Mouse (Mus musculus) stomach, embryonic 16.5 days (tissue): ENCODE results near the gene Adamts14. TPM values are rescaled to one million over a fixed set of nuclear protein-coding genes. Genes with fewer than 3 reads are reported as not detected.
A peak's percentile ranks its signal among the peaks of the same experiment; 100 is the strongest.

ENCODE experiments used
- ATAC-seq: fragments of 200-750 bp; cut with Nextera tagmentation; 2 replicates; pipeline ENCODE4 v1.8.0; 2017; ENCODE audit warnings: moderate number of reproducible peaks, moderate TSS enrichment; ENCODE audit not compliant: insufficient read depth, low FRiP score
- H3K27ac ChIP-seq: fragments of 300-500 bp; sonication (generic); 2 replicates; pipeline ENCODE4 v1.5.1; 2014; ENCODE audit warnings: low read length
- H3K27me3 ChIP-seq: fragments of 300-500 bp; sonication (generic); 2 replicates; pipeline ENCODE4 v1.6.1; 2014; ENCODE audit warnings: low read length, control low read depth, mixed read lengths; ENCODE audit not compliant: control insufficient read depth, insufficient read depth
- H3K36me3 ChIP-seq: fragments of 300-500 bp; sonication (generic); 2 replicates; pipeline ENCODE4 v1.6.1; 2014; ENCODE audit warnings: low read length; ENCODE audit not compliant: control insufficient read depth, insufficient read depth
- H3K4me1 ChIP-seq: fragments of 300-500 bp; sonication (generic); 2 replicates; pipeline ENCODE4 v1.6.1; 2014; ENCODE audit warnings: low read length, control low read depth, mixed read lengths; ENCODE audit not compliant: control insufficient read depth, insufficient read depth
- H3K4me2 ChIP-seq: fragments of 300-500 bp; sonication (generic); 2 replicates; pipeline ENCODE4 v1.6.1; 2014; ENCODE audit warnings: low read depth, low read length, mixed read lengths
- H3K4me3 ChIP-seq: fragments of 300-500 bp; sonication (generic); replicated peaks from 2 replicates; pipeline ENCODE4 v1.5.1; 2014; ENCODE audit warnings: mild to moderate bottlenecking, low read length
- H3K9ac ChIP-seq: fragments of 300-500 bp; sonication (generic); 2 replicates; pipeline ENCODE4 v1.6.1; 2014; ENCODE audit warnings: low read length
- H3K9me3 ChIP-seq: fragments of 300-500 bp; sonication (generic); replicated peaks from 2 replicates; pipeline ENCODE4 v1.6.1; 2016; ENCODE audit warnings: low read length, control low read depth; ENCODE audit not compliant: control insufficient read depth
- WGBS: fragments of 180-500 bp; shearing (Covaris S2); extraction: QIAGEN DNeasy Blood & Tissue Kit; methylation state at CpG from one replicate; pipeline ENCODE4 v1.1.7; 2014; 5-methylcytosine and 5-hydroxymethylcytosine counted together
- polyA plus RNA-seq: library from polyadenylated mRNA; unstranded; fragments of >200 nt; fragmentation: Nextera tagmentation; extraction: Ambion mirVana; gene quantifications from 2 replicates; pipeline ENCODE4 v1.2.1, GENCODE M21; 2015

The Adamts14 gene
- polyA plus RNA-seq, 1 experiment from 2014 or later, result 1.6 TPM

GRCm38 (mm10) chr10:61208114-61208684 lies 65.0 kb downstream of the Adamts14 start:
- WGBS, result 82% methylated on average over 9 of the region's 9 CpGs
- H3K9ac ChIP-seq, result no peak overlapping the region
- no peaks in the 10 kb centered on the region for H3K4me1 ChIP-seq
- no peak for ATAC-seq
- H3K9me3 ChIP-seq, result no peaks in the 10 kb centered on the region
- no peaks in the 10 kb centered on the region for H3K27me3 ChIP-seq
- H3K36me3 ChIP-seq, result no peaks in the 10 kb centered on the region
- no peak overlapping the region for H3K27ac ChIP-seq
- no peak overlapping the region for H3K4me3 ChIP-seq
- H3K4me2 ChIP-seq, result no peak overlapping the region

DNA sequence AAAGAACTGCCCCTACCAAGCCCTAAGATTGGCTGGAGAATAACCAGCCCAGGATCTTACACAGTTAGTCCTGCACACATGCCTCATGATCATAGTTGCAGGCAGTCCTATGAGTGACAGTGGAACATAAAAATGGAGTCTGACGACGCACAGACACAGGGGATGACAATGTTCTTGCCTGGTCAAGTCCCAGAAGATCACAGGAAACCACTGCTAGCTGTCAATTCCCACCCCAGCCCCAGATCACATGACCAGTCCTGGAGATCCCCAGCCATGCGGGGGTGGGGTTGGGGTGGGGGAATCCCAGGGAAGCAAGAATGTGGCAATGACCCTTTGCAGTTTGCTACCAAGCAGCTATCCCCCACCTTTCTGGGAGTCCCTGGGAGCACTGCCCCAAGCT lies 69.3 kb downstream of the Adamts14 start:
- no peak overlapping the region for H3K4me3 ChIP-seq
- H3K4me1 ChIP-seq, result no peaks in the 10 kb centered on the region; the same call in 1 of the 2 replicates
- no peak overlapping the region for H3K4me2 ChIP-seq
- H3K27me3 ChIP-seq, result no peaks in the 10 kb centered on the region
- 63% methylated on average over 3 of the region's 3 CpGs for WGBS
- no peak overlapping the region for H3K9ac ChIP-seq
- H3K36me3 ChIP-seq, result no peaks in the 10 kb centered on the region
- no peak for ATAC-seq
- H3K27ac ChIP-seq, result no peak overlapping the region
- H3K9me3 ChIP-seq, result no peaks in the 10 kb centered on the region

DNA sequence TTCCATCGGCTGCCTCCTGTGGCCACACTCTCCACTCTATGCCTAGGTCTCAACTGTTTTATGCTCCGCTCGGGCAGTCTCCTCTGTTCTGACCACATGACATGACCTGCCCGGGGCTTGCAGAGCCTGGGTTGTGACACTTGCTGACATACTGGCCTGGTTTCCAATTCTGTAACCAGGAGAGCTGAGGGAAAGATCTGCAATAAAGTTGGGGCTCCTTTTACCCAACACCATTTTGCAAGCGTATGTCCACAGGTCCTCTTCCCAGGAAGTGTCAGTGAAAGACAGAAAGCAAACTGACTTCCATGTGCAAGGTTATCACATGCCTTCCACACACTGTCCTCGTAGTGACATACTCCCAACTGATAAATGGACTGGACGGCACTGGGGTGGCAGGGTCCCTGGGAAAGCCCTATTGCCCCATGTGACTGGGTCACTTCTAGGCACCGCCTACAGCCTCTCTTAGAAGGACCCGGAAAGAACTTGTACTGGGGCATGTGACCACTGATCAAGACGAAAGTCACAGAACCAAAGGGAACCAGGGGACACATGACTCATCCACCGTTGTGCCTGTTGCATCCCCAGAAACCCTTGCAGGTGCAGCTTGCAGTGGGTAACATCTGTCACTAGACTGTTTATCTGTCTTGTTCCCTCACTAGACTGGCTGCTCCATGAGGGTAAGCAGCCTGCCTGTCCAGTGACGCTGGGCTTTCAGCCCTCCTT lies 71.5 kb downstream of the Adamts14 start:
- Histone ChIP-seq H3K4me1 (no peaks in the 10 kb centered on the region; the same call in 1 of the 2 replicates), H3K4me2 (no peak overlapping the region), H3K27me3 (no peaks in the 10 kb centered on the region), H3K9ac (no peak overlapping the region), H3K27ac (no peak overlapping the region), H3K9me3 (no peaks in the 10 kb centered on the region), H3K4me3 (no peak overlapping the region), H3K36me3 (no peaks in the 10 kb centered on the region)
- 74% methylated on average over 12 of the region's 12 CpGs for WGBS
- no peak for ATAC-seq

GRCm38 (mm10) chr10:61200998-61201397 lies 72.2 kb downstream of the Adamts14 start:
- no peaks in the 10 kb centered on the region for H3K36me3 ChIP-seq
- WGBS, result 57% methylated on average over 9 of the region's 9 CpGs
- no peaks in the 10 kb centered on the region; the same call in 1 of the 2 replicates for H3K4me1 ChIP-seq
- no peaks in the 10 kb centered on the region for H3K27me3 ChIP-seq
- H3K27ac ChIP-seq, result no peak overlapping the region
- H3K9ac ChIP-seq, result no peak overlapping the region
- ATAC-seq, result no peak
- no peak overlapping the region for H3K4me2 ChIP-seq
- H3K9me3 ChIP-seq, result no peaks in the 10 kb centered on the region
- H3K4me3 ChIP-seq, result no peak overlapping the region

- H3K4me1 ChIP-seq, result no peaks in the 10 kb centered on the region; the same call in 1 of the 2 replicates
- no peaks in the 10 kb centered on the region for H3K9me3 ChIP-seq
- H3K36me3 ChIP-seq, result no peaks in the 10 kb centered on the region
- WGBS, result 82% methylated on average over 7 of the region's 7 CpGs
- H3K4me2 ChIP-seq, result no peak overlapping the region
- H3K9ac ChIP-seq, result no peak overlapping the region
- H3K27ac ChIP-seq, result no peak overlapping the region
- no peak for ATAC-seq
- no peaks in the 10 kb centered on the region for H3K27me3 ChIP-seq
- H3K4me3 ChIP-seq, result no peak overlapping the region
Observed at GRCm38 (mm10) chr10:61200232-61200820, 72.9 kb downstream of the Adamts14 start.

DNA sequence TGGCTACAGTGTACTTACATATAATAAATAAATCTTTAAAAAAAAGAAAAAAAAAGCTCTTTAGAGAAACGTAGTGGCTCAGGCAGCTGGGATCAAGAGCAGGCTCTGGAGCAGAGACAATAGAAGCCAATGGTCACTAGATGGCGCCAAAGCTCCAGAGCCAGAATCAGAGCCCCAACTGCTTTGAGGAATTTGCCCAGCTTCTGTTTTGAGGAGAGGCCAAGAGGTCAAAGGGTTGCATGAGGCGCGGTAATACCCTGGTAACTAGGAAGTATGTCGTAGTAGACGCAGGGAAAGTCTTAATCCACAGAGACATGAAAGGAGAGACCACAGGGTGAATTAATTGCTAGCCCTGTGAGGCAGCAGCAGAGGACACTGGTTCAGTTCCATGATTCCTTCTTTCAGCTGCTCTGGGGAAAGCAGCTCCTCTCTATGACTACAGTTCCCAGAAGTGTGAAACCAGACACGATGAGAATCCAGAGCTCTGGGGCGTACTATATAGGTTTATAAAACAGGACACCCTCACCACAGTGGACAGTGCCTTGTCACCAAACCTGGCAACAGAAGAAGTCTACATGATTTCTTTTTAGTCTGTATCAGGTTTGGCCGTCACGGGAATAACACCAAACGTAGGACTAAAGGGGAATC lies 73.5 kb downstream of the Adamts14 start:
- Histone ChIP-seq H3K4me1 (no peaks in the 10 kb centered on the region; the same call in 1 of the 2 replicates), H3K27me3 (no peaks in the 10 kb centered on the region), H3K4me2 (no peak overlapping the region), H3K9me3 (no peaks in the 10 kb centered on the region), H3K36me3 (no peaks in the 10 kb centered on the region), H3K27ac (no peak overlapping the region), H3K4me3 (no peak overlapping the region), H3K9ac (no peak overlapping the region)
- ATAC-seq, result 0 out of 2 replicates have a peak, but pooled peaks have one; percentile 8
- whole genome bisulfite sequencing, result 26% methylated on average over 11 of the region's 11 CpGs

DNA sequence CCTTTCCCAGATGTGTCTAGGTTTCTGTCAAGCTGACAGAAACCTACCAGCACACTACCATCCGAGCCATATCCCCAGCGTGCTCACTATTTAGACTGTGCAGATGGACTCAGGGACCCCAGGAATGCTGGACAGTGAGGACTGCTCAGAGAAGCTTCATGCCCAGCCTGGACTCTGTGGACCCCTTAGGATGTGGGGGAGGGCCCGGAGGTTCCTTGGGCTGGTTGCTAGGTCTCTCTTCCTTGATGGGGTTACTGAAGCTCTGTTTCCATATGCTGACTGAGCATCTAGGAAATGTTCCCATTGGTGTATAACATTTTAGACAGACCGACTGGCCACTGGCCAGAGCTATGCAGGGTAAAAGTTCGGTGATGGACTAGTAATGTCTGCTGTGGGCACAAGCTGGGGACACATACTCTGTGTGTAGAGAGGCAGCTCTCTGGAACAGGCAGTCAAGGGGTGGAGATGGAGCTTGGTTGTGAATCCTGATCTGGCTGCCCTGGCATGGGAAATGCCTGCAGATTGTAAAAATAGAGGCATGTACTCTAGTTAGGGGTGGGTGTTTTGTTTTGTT lies 77.4 kb downstream of the Adamts14 start:
- Histone ChIP-seq H3K9me3 (no peaks in the 10 kb centered on the region), H3K27me3 (no peaks in the 10 kb centered on the region), H3K9ac (no peak overlapping the region), H3K4me3 (no peak overlapping the region), H3K4me1 (no peaks in the 10 kb centered on the region; the same call in 1 of the 2 replicates), H3K36me3 (no peaks in the 10 kb centered on the region), H3K27ac (peak overlapping the region; percentile 14; the same call in 1 of the 2 replicates), H3K4me2 (no peak overlapping the region)
- WGBS, result 76% methylated on average over 5 of the region's 5 CpGs
- no peak for ATAC-seq

DNA sequence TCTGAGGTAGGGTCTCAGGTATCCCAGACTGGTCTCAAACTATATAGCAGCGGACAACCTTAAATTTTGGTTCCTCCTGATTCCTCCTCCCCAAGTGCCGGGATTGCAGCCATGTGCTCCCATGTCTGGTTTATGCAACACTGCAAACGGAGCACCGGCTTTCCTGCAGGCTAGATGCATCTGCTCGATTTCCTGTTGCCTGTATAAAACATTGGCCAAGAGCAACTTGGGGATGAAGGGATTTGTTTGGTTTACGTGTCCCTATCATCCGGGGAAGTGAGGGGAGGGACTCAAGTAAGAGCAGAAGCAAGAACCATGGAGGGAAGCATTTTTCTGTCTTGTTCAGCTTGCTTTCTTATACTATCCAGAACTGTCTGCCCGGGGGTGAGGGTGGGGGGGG lies 78.0 kb downstream of the Adamts14 start:
- Histone ChIP-seq H3K36me3 (no peaks in the 10 kb centered on the region), H3K27ac (peak overlapping the region; percentile 44; the same call in 1 of the 2 replicates), H3K9me3 (no peaks in the 10 kb centered on the region), H3K27me3 (no peaks in the 10 kb centered on the region), H3K4me1 (no peaks in the 10 kb centered on the region; the same call in 1 of the 2 replicates), H3K4me2 (no peak overlapping the region), H3K9ac (no peak overlapping the region), H3K4me3 (no peak overlapping the region)
- ATAC-seq, result no peak
- WGBS, result 55% methylated on average over 8 of the region's 8 CpGs
